Mouse (Mus musculus) lung, postnatal 4 days (tissue): Measurements from ENCODE around the gene Pecam1.
"Not testable (repeated sequence)": the region's sequence is repeated elsewhere in the genome, so short reads cannot be mapped to it uniquely, and the experiment has no call there.

Source experiments
- DNase-seq, 2 experiments: peaks; one replicate each; pipeline ENCODE4 v3.0.0; 2021

Gene Pecam1

DNA sequence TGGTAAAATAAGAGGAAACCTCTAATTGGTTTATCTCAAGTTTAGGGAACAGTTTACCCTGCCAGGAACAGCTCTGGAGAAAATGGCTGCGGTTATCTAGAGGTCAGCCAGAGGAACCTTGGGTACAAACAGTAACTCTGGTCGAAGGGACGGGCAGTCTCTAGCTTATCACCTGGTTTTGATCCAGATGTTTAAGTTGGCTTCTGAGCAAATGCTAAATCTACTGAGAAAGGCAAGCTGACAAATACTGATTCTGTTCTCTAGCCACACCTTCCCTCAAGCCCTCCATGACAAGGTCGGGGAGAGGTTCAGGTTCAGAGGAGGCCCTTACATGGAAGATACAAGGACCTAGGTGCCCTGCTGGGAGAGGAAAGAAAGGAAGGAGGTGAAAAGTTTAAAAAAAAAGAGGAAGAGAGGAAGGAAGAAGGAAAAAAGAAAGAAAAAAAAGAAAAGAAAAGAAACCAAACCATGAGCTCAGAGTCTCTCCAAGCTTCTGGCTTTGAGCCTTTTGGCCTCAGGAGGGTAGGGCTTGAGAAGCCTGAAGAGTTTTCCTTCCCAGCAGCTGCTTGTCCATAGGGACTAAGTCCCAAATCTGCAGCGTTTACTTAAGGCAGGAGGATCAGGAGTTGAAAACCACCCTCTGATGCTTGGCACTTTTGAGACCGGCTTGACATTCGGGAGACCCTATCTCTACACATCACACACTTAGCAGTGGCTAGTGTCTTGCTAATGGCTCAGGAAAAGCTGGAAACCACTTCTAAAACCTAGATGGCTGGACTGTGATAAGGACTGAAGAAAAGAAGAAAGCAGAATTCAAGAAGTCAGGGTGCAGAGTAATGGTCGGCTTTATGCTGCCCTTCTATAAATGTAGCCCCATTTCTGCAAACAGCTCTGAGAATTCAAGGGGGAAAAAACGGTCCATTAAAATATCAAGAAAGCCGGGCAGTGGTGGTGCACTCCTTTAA is 21.7 kb downstream of the Pecam1 start:
- no peak for DNase-seq

DNA sequence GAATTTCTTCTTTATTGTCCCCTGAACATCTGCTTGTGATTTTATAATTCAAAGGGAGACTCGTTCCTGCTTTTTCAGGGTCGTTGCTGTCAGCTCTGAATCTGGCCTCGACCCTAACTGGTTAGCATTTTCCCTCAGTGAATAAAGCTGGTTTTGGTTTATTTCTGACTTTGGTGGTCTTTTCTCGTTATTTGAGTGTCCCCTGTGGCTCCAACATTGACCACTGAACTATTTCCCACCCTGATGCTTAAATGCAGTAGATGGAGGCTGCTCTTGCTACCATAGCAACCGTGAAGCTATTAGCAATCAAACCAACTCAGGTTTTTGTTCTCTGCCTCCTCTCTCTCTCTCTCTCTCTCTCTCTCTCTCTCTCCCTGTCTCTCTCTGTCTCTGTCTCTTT is 22.5 kb downstream of the Pecam1 start:
- no peak for DNase-seq

- DNase-seq, result not testable (repeated sequence)
Measured at GRCm38 (mm10) chr11:106724916-106725235, 25.6 kb downstream of the Pecam1 start.

- no peak for DNase-seq
Measured at GRCm38 (mm10) chr11:106724176-106724915, 26.1 kb downstream of the Pecam1 start.

- DNase-seq, result no peak
Measured at GRCm38 (mm10) chr11:106723611-106724125, 26.8 kb downstream of the Pecam1 start.

DNA sequence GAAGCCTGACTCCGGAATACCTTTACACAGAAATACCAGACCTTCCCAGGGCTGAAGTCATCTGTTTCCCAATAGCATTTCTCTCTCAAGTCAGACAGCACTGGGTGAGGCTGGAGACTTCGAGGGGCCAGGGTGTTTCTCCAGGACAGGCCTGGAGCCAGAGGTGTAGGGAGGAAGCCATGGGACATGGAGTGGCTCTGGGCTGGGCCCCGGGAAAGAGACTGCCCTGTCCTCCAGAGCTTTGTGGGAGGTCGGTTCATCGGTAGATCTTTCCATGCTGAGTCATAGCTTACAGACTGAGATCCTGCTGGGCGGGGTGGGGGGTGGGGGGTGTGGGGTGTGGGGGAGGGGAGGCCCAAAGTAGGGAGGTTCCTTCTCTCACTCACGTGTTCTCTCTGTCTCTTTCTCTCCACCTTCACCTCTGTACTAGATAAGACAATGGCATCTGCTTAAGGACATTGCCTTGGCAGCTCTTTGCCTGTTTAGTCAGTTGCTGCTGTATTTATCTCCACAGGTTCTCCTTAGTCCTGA is 27.5 kb downstream of the Pecam1 start:
- peak; percentile 40 to 56 for DNase-seq

DNA sequence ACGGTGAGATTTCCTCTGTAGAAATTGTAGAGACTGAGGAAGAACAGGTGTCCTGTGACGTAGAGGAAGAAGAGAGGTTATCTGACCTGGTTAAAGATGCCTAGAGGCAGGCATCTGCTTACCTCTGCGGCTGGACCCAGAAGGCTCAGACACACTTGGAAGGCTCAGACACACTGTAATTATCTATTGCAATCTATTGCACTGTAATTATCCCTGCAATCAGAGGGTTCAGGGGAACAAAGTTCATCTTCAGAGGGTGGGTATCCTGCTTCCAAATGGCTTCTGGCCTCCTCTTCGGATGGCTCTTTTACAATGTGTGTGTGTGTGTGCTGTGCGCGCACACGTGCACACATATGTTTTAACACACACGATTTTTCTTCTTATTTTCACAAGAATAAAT is 30.0 kb downstream of the Pecam1 start:
- DNase-seq, result no peak

GRCm38 (mm10) chr11:106716568-106716967 is 33.9 kb downstream of the Pecam1 start:
- no peak for DNase-seq

GRCm38 (mm10) chr11:106715066-106715465 is 35.4 kb downstream of the Pecam1 start:
- DNase-seq, result peak; percentile 55 to 64

GRCm38 (mm10) chr11:106710789-106711188 is 39.6 kb downstream of the Pecam1 start:
- DNase-seq, result peak in 1 of 2 experiments; percentile 34

DNA sequence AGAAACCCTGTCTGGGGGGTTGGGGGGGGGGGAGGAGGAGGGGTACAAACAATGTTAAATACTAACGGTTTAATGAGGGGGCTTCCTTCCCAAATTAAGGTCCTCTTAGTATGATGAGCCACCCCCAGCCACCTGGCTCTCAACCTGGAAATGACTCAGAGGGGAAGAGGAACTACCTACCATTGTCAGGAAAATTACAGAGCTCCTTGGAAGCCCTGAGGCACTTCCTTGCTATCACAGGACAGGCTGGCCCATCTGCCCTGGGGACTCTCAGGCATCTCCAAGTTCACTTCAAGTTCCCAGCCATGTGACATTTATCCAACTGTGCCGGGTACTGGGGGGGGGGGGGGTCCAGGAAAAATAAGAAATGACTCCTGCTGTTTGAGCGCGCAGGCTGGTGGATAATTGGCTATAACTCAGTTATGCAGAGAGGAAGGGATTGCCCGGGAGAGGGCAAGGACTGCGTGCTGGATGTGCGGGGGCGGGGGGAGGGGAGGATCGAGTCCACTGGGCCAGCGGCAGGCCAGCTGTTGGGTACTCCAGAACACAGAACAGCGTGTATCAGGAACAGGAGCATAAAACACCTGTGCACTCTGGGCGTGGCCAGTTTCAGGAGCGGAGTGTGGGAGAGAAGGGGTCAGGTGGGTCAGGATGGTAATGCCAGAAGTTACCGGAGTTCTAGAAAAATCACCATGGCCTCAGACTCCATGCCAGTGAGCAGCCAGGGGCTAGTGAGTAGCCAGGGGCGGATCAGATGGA is 41.0 kb downstream of the Pecam1 start:
- DNase-seq, result peak in 1 of 2 experiments; percentile 15

DNA sequence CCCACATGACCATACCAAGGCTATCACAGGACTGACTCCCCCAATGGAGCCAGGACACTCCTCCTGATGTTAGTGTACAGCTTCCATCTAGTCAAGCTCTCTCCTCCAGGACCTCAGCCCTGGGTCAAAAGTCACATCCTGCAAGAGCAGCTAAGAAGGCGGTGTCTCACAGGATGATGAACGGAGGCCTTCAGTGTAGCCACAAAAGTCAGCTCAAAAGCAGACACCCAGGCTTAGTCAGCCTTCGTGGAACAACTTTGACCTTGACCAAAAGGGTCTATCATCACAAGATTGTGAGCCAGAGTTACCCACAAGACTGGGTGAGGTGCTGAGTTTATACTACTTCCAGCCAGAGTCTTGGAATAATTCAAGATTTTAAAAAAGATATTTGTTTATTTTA is 42.6 kb downstream of the Pecam1 start:
- no peak for DNase-seq

DNA sequence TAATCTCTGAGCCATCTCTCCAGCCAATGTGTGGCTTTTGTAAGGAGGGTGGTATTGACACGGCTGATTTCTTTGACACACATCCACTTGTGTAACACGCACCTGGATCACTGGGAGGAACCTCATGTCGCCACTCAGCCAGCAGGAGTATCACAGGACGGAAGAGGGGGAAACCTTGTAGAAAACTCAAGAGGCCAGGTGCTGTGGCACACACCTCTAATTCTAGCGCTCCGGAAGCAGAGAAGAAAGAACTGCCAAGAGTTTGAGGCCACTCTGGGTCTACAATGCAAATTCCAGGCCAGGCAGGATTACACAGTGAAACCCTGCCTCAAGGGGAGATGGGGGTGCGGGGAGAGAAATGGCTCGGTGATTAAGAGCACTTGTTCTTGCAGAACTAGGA is 43.3 kb downstream of the Pecam1 start:
- DNase-seq, result no peak

- no peak for DNase-seq
Measured at GRCm38 (mm10) chr11:106706212-106706611, 44.2 kb downstream of the Pecam1 start.

DNA sequence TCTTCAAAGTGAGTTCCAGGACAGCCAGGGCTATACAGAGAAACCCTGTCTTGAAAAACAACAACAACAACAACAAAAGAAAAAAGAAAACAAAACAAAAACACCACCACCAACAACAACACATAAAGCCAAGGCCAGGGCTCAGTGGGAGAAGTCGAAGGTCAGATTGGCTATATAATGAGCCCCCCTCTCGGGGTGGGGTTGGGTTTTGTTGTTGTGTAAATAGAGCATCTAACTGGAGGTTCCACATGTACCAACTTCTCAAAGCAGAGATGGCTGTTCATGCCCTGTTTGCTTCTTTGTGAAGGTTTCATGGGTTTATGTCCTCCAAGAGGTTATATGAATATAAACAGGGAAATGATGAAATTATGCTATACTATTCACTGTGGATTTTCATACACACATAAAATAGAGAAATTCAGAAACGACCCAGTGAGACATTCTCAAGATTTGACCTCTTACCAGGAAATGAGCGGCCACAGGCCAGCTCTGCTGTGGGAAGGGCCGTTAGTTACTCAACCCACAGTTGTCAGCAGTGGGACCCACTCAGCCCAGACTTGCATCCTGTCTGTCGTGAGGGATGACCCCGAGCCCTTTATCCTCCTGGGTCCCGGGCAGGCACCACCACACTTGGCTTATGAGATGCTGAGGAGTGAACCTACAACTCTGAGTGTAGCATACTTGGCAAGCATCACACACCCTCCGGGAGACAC is 45.9 kb downstream of the Pecam1 start:
- DNase-seq, result peak in 1 of 2 experiments; percentile 25

DNA sequence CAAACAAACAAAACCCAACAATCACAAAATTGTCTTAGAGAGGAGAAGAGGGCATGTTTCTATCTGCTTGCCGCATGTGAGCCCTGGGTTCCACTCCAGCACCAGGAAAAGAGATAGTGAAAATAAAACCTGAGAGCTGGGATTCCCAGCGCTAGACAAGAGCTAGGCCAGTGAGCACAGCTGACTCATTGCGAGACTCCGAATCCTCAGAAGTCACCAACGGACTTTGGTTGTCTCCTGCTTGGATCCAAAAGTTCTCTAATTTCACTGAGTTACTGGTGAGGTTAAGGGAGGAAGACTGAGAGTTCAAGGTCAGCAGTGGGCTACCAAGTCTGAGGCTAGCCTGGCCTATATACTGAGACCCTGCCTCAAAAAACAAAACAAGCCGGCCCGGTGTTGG is 46.5 kb downstream of the Pecam1 start:
- peak in 1 of 2 experiments; percentile 8 for DNase-seq

GRCm38 (mm10) chr11:106702584-106702983 is 47.8 kb downstream of the Pecam1 start:
- peak in 1 of 2 experiments; percentile 8 for DNase-seq

GRCm38 (mm10) chr11:106701589-106701988 is 48.8 kb downstream of the Pecam1 start:
- peak in 1 of 2 experiments; percentile 18 for DNase-seq

GRCm38 (mm10) chr11:106699083-106699482 is 51.3 kb downstream of the Pecam1 start:
- no peak for DNase-seq

DNA sequence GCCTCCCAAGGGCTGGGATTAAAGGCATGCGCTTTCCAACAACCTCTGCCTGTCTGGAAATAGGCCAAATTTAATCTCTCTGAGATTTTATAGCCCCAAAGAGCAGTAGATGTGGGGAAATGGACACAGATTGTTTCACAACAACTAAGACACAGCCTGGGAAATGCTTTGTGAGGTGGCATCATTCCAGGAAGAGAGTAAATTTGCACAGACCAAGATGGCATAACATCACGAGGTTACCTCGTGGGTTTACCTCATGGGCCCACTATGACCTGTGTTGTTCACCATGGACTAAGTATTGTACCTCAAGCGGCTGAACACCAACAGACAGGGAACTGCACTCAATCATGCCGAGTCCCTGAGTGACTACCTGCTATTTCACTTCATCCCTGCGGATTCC is 52.1 kb downstream of the Pecam1 start:
- peak in 1 of 2 experiments; percentile 12 for DNase-seq

DNA sequence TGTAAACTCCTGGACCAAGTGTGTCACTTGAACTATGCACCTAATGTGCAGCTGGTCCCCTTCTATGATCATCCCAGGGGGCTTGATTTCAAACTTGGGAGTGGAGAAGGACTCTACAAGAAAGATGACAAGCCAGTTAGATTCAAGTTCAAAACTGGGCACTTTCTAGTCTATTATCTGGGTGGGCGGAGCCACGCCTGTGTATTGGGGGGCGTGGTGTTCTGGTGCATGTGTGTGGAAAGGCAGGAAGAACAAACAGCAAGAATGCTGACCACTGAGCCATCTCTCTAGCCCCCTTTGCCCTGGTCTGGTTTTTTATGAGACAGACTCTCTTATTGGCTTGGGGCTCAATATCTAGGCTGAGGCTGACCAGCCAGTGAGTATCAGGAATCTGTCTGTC is 54.5 kb downstream of the Pecam1 start:
- DNase-seq, result peak in 1 of 2 experiments; percentile 13

DNA sequence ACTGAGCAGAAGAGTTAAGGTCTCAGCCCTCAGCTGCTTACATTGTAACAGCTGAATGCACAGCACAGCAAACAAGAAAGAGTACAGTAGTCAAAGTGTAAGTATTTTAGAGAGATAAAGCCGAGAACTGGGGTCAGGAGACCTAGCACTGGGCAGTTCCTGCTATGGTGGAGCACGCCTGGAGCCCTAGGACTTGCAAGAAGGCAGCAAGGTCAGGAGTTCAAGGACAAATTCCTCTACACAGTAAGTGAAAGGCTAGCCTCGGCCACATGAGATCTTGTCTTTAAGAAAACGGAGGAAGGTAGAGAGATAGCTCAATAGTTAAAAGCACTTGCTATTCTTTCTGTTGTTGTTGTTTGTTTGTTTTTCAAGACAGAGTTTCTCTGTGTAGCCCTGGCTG is 57.5 kb downstream of the Pecam1 start:
- peak in 1 of 2 experiments; percentile 4 for DNase-seq
